Comparison of ENCODE assay signal across 19 mouse cellular contexts in genomic region chr10:34070999-34071492, GRCm38 (mm10). TPM values are rescaled to one million over a fixed set of nuclear protein-coding genes. Genes with fewer than 3 reads are reported as not detected.
DNase-seq lines count a peak whose midpoint lies in the region; ATAC-seq lines count a peak whose summit lies in the region.
"Had no signal": no experiment of that assay in that cellular context is flagged by ENCODE, and none has a peak within 500 bp of the region (broad histone marks: within the 10 kb centered on the region; RNA-seq: fewer than 3 reads in every experiment).

No protein-coding gene starts in this region.

- no peak overlapping the region for H3K4me2 ChIP-seq in embryonic facial prominence, embryonic 11.5 days (ENCODE audit: low read depth, low read length)
- no peak overlapping the region for H3K4me2 ChIP-seq in intestine, embryonic 14.5 days (ENCODE audit: low read length)
- no peak overlapping the region for H3K4me2 ChIP-seq in intestine, embryonic 15.5 days (replicated peaks)
- H3K4me2 ChIP-seq: embryonic facial prominence, embryonic 15.5 days; hindbrain, embryonic 13.5 days; limb, embryonic 12.5 days; lung, embryonic 14.5 days; midbrain, embryonic 12.5 days; neural tube, embryonic 13.5 days had no signal

- no peak overlapping the region for H3K9ac ChIP-seq in embryonic facial prominence, embryonic 11.5 days (replicated peaks; ENCODE audit: low read length)
- H3K9ac ChIP-seq in intestine, embryonic 14.5 days (ENCODE audit: low read length), result no peak overlapping the region
- H3K9ac ChIP-seq in intestine, embryonic 15.5 days, result no peak overlapping the region
- H3K9ac ChIP-seq: embryonic facial prominence, embryonic 15.5 days; hindbrain, embryonic 13.5 days; limb, embryonic 12.5 days; lung, embryonic 14.5 days; midbrain, embryonic 12.5 days; neural tube, embryonic 13.5 days had no signal

- H3K27me3 ChIP-seq in embryonic facial prominence, embryonic 11.5 days (ENCODE audit: control insufficient read depth, insufficient read depth, low read length), result no peaks in the 10 kb centered on the region
- H3K27me3 ChIP-seq in embryonic facial prominence, embryonic 10.5 days (replicated peaks; ENCODE audit: low read depth, poor library complexity, severe bottlenecking), result no peaks in the 10 kb centered on the region
- H3K27me3 ChIP-seq in intestine, embryonic 14.5 days (replicated peaks; ENCODE audit: control insufficient read depth, insufficient read depth, low read length), result no peaks in the 10 kb centered on the region
- no peaks in the 10 kb centered on the region for H3K27me3 ChIP-seq in intestine, embryonic 15.5 days (replicated peaks)
- H3K27me3 ChIP-seq: embryonic facial prominence, embryonic 15.5 days; hindbrain, embryonic 13.5 days; limb, embryonic 12.5 days; midbrain, embryonic 12.5 days; neural tube, embryonic 13.5 days had no signal

- H3K36me3 ChIP-seq in embryonic facial prominence, embryonic 11.5 days (replicated peaks; ENCODE audit: control insufficient read depth, insufficient read depth, low read depth, low read length), result no peaks in the 10 kb centered on the region
- H3K36me3 ChIP-seq in embryonic facial prominence, embryonic 10.5 days (replicated peaks), result no peaks in the 10 kb centered on the region
- H3K36me3 ChIP-seq in intestine, embryonic 14.5 days (ENCODE audit: control insufficient read depth, insufficient read depth, low read length), result no peaks in the 10 kb centered on the region
- no peaks in the 10 kb centered on the region for H3K36me3 ChIP-seq in intestine, embryonic 15.5 days
- H3K36me3 ChIP-seq: embryonic facial prominence, embryonic 15.5 days; hindbrain, embryonic 13.5 days; limb, embryonic 12.5 days; midbrain, embryonic 12.5 days; neural tube, embryonic 13.5 days had no signal

- H3K27ac ChIP-seq in embryonic facial prominence, embryonic 11.5 days (replicated peaks; ENCODE audit: low read depth, low read length), result no peak overlapping the region
- H3K27ac ChIP-seq in embryonic facial prominence, embryonic 10.5 days (replicated peaks), result no peak overlapping the region
- peak overlapping the region; percentile 62 for H3K27ac ChIP-seq in intestine, embryonic 14.5 days (ENCODE audit: low read depth)
- H3K27ac ChIP-seq in intestine, embryonic 15.5 days, result no peak overlapping the region
- H3K27ac ChIP-seq: embryonic facial prominence, embryonic 15.5 days; hindbrain, embryonic 13.5 days; limb, embryonic 12.5 days; midbrain, embryonic 12.5 days; neural tube, embryonic 13.5 days had no signal

- no peak for ATAC-seq in embryonic facial prominence, embryonic 11.5 days (replicated peaks; ENCODE audit: insufficient number of reproducible peaks, low FRiP score, low TSS enrichment, low read depth)
- ATAC-seq in intestine, embryonic 14.5 days (replicated peaks; ENCODE audit: low FRiP score, low TSS enrichment, low read depth), result no peak
- no peak for ATAC-seq in intestine, embryonic 15.5 days

- peak; percentile 6 for DNase-seq in embryonic facial prominence, embryonic 11.5 days (ENCODE audit: low spot score)
- DNase-seq in embryonic facial prominence, embryonic 10.5 days (ENCODE audit: low spot score), result no peak
- no peak for DNase-seq in intestine, embryonic 14.5 days (ENCODE audit: low spot score)
- DNase-seq in brain, adult 2 months (ENCODE audit: low read depth, low spot score), result peak; percentile 29
- peak; percentile 4 for DNase-seq in retina, postnatal 1 day
- DNase-seq in right cerebral cortex, postnatal 4 days, result no peak
- DNase-seq in testis, postnatal 10 days (ENCODE audit: low spot score), result no peak
- DNase-seq: cerebellum, adult 9-10 months; gastrocnemius, postnatal 14 days; kidney, postnatal 10 days; right cerebral cortex, adult 18-20 months; thymus, postnatal 25 days had no signal

- WGBS in embryonic facial prominence, embryonic 11.5 days, result 45% methylated on average over 5 of the region's 5 CpGs
- WGBS in embryonic facial prominence, embryonic 10.5 days, result 52% methylated on average over 5 of the region's 5 CpGs
- 26% methylated on average over 5 of the region's 5 CpGs for WGBS in intestine, embryonic 14.5 days
- WGBS in intestine, embryonic 15.5 days, result 21% methylated on average over 5 of the region's 5 CpGs

- no peaks in the 10 kb centered on the region for H3K9me3 ChIP-seq in embryonic facial prominence, embryonic 11.5 days (replicated peaks; ENCODE audit: control insufficient read depth, low read length)
- no peaks in the 10 kb centered on the region for H3K9me3 ChIP-seq in embryonic facial prominence, embryonic 10.5 days
- H3K9me3 ChIP-seq in intestine, embryonic 14.5 days (ENCODE audit: control insufficient read depth, low read length), result no peaks in the 10 kb centered on the region
- H3K9me3 ChIP-seq in intestine, embryonic 15.5 days, result no peaks in the 10 kb centered on the region
- H3K9me3 ChIP-seq: embryonic facial prominence, embryonic 15.5 days; hindbrain, embryonic 13.5 days; limb, embryonic 12.5 days; midbrain, embryonic 12.5 days; neural tube, embryonic 13.5 days had no signal

- no peaks in the 10 kb centered on the region for H3K4me1 ChIP-seq in embryonic facial prominence, embryonic 11.5 days (ENCODE audit: control insufficient read depth, insufficient read depth, low read length)
- peaks cover 8% of the 10 kb centered on the region for H3K4me1 ChIP-seq in embryonic facial prominence, embryonic 10.5 days
- H3K4me1 ChIP-seq in intestine, embryonic 14.5 days (replicated peaks; ENCODE audit: control insufficient read depth, insufficient read depth, low read length), result peaks cover 7% of the 10 kb centered on the region; the same call in 1 of the 2 replicates
- no peaks in the 10 kb centered on the region for H3K4me1 ChIP-seq in intestine, embryonic 15.5 days (replicated peaks)
- H3K4me1 ChIP-seq: embryonic facial prominence, embryonic 15.5 days; hindbrain, embryonic 13.5 days; limb, embryonic 12.5 days; neural tube, embryonic 13.5 days had no signal

- H3K4me3 ChIP-seq in embryonic facial prominence, embryonic 11.5 days (ENCODE audit: low read depth, low read length), result no peak overlapping the region
- no peak overlapping the region for H3K4me3 ChIP-seq in embryonic facial prominence, embryonic 10.5 days
- H3K4me3 ChIP-seq in intestine, embryonic 14.5 days (ENCODE audit: low read depth, low read length), result no peak overlapping the region
- H3K4me3 ChIP-seq in intestine, embryonic 15.5 days (replicated peaks), result no peak overlapping the region
- H3K4me3 ChIP-seq: embryonic facial prominence, embryonic 15.5 days; hindbrain, embryonic 13.5 days; limb, embryonic 12.5 days; midbrain, embryonic 12.5 days; neural tube, embryonic 13.5 days had no signal

RNA-seq across cellular contexts. Expression of gene Calhm5, which starts 25.3 kb away (rescaled TPM):
- polyA plus RNA-seq in embryonic facial prominence, embryonic 11.5 days (2014; fragmentation: Nextera tagmentation; extraction: Ambion mirVana), result 0.18 and 0.26 TPM in 2 replicates
- polyA plus RNA-seq in embryonic facial prominence, embryonic 10.5 days (2016; fragmentation: Nextera tagmentation; extraction: Ambion mirVana), result 0.11 and 0.12 TPM in 2 replicates
- 0.75 and 0.97 TPM in 2 replicates for polyA plus RNA-seq in intestine, embryonic 14.5 days (2014; fragmentation: Nextera tagmentation; extraction: Ambion mirVana)
- 0.87 and 0.98 TPM in 2 replicates for polyA plus RNA-seq in intestine, embryonic 15.5 days (2015; fragmentation: Nextera tagmentation; extraction: Ambion mirVana)

RNA-seq across cellular contexts. Expression of gene Calhm4, which starts 26.9 kb away (rescaled TPM):
- not detected in 2 replicates for polyA plus RNA-seq in embryonic facial prominence, embryonic 11.5 days (2014; fragmentation: Nextera tagmentation; extraction: Ambion mirVana)
- not detected in 2 replicates for polyA plus RNA-seq in embryonic facial prominence, embryonic 10.5 days (2016; fragmentation: Nextera tagmentation; extraction: Ambion mirVana)
- not detected in 2 replicates for polyA plus RNA-seq in intestine, embryonic 14.5 days (2014; fragmentation: Nextera tagmentation; extraction: Ambion mirVana)
- not detected in 2 replicates for polyA plus RNA-seq in intestine, embryonic 15.5 days (2015; fragmentation: Nextera tagmentation; extraction: Ambion mirVana)
- polyA plus RNA-seq: hindbrain, embryonic 13.5 days; limb, embryonic 12.5 days; lung, embryonic 14.5 days; midbrain, embryonic 12.5 days; neural tube, embryonic 13.5 days had no signal

RNA-seq across cellular contexts. Expression of gene Trappc3l, which starts 33.6 kb away (rescaled TPM):
- not detected in 2 replicates for polyA plus RNA-seq in embryonic facial prominence, embryonic 11.5 days (2014; fragmentation: Nextera tagmentation; extraction: Ambion mirVana)
- not detected in 2 replicates for polyA plus RNA-seq in embryonic facial prominence, embryonic 10.5 days (2016; fragmentation: Nextera tagmentation; extraction: Ambion mirVana)
- not detected in 2 replicates for polyA plus RNA-seq in intestine, embryonic 14.5 days (2014; fragmentation: Nextera tagmentation; extraction: Ambion mirVana)
- polyA plus RNA-seq in intestine, embryonic 15.5 days (2015; fragmentation: Nextera tagmentation; extraction: Ambion mirVana), result not detected in 2 replicates
- polyA plus RNA-seq: embryonic facial prominence, embryonic 15.5 days; hindbrain, embryonic 13.5 days; limb, embryonic 12.5 days; lung, embryonic 14.5 days; midbrain, embryonic 12.5 days; neural tube, embryonic 13.5 days had no signal

RNA-seq across cellular contexts. Expression of gene Rwdd1, which starts 51.6 kb away (rescaled TPM):
- polyA plus RNA-seq in embryonic facial prominence, embryonic 11.5 days (2014; fragmentation: Nextera tagmentation; extraction: Ambion mirVana), result 180 and 196 TPM in 2 replicates
- polyA plus RNA-seq in embryonic facial prominence, embryonic 10.5 days (2016; fragmentation: Nextera tagmentation; extraction: Ambion mirVana), result 149 and 153 TPM in 2 replicates
- 130 and 133 TPM in 2 replicates for polyA plus RNA-seq in intestine, embryonic 14.5 days (2014; fragmentation: Nextera tagmentation; extraction: Ambion mirVana)
- polyA plus RNA-seq in intestine, embryonic 15.5 days (2015; fragmentation: Nextera tagmentation; extraction: Ambion mirVana), result 102 and 122 TPM in 2 replicates

RNA-seq across cellular contexts. Expression of gene Calhm6, which starts 56.7 kb away (rescaled TPM):
- 0.95 and 1.0 TPM in 2 replicates for polyA plus RNA-seq in embryonic facial prominence, embryonic 11.5 days (2014; fragmentation: Nextera tagmentation; extraction: Ambion mirVana)
- polyA plus RNA-seq in embryonic facial prominence, embryonic 10.5 days (2016; fragmentation: Nextera tagmentation; extraction: Ambion mirVana), result 0.62 and 0.68 TPM in 2 replicates
- 1.7 and 2.6 TPM in 2 replicates for polyA plus RNA-seq in intestine, embryonic 14.5 days (2014; fragmentation: Nextera tagmentation; extraction: Ambion mirVana)
- 1.4 and 2.2 TPM in 2 replicates for polyA plus RNA-seq in intestine, embryonic 15.5 days (2015; fragmentation: Nextera tagmentation; extraction: Ambion mirVana)

Comparison
In these comparisons a context has a peak if more than half of its experiments do, and no peak if none do; other contexts are left out.
1. DNase-seq: peak in embryonic facial prominence, embryonic 11.5 days (single experiment), brain, adult 2 months (single experiment) and retina, postnatal 1 day (single experiment); none in embryonic facial prominence, embryonic 10.5 days (single experiment), intestine, embryonic 14.5 days (single experiment), right cerebral cortex, postnatal 4 days (single experiment) and testis, postnatal 10 days (single experiment).